Mouse (Mus musculus) CD4-positive, CD25-positive, alpha-beta regulatory T cell, adult 4 months (primary cell): ENCODE results near the gene Eef1a2. TPM values are rescaled to one million over a fixed set of nuclear protein-coding genes. Genes with fewer than 3 reads are reported as not detected.

Experiments
- ATAC-seq: one replicate; pipeline ENCODE4 v1.8.0; 2017
- polyA plus RNA-seq, 2 experiments: library from polyadenylated mRNA; unstranded; fragments of 100-300 nt; shearing (Covaris generic); gene quantifications; one replicate each; pipeline ENCODE4 v1.2.1; 2017

Eef1a2 gene
- polyA plus RNA-seq, 2 experiments from 2014 or later = not detected

DNA sequence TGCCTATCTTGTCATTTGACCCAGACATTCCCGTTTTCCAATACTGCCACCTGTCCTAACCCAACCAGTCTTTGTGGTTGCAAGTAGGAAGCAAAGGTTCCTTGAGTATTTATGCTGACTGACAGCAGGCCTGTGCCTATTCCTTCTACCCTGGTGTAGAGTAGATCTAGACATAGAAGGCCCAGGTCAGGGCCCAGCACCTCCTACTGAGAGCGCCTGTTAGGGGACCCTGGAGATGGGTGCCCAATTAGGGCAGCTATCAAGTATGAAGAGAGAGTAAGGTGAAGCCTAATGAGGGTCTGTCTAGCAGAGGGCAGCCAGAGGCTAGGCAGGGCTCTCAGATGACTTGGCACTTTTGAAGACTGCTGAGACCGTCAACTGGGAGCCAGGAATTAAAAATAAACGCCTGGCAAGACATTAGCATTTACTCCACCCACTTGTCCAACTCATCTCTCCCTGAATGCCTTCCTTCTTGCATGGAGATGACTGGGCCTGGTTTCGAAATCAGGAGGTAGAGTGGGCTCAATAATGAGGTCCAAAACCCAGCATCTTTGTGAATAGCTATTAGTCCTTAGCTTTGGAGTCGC is 995 bp upstream of the Eef1a2 start:
- no peak for ATAC-seq

DNA sequence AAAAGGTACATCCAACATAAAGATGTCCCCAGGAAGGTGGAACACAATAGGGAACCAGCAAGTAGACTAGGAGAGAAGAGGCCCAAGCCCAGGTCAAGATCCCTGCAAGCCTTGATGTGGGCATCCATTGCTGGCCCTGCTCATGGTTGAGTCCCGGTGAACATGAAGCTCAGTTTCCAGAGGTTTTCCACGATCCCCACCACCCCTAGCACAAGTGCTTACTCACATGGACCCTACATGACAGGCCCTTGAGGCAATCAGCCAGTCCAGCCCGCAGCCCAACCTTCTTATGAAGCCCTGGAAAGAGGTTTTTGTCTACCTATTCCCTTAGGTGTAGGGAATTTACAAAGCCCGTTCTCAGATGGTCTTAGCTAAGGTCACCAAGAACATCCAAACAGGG is 366 bp upstream of the Eef1a2 start:
- ATAC-seq = no peak

DNA sequence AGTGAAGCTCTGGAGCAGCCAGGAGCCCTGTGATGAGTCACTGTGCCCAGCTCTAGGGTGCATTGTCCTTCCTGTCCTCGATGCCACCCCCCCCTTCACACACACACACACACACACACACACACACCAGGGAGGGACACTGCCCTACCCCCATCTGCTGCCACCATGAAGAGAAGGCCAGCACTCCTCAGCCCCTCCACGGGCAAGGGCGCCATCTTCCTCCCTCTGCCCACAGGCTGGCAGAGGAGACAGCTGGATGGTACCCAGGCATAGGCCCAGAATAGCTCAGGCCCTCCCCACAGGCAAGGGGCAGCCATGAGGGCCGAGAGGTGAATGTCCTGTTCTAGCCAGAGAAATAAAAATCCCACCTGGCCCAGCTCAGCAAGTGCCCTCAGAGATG is 1.0 kb downstream of the Eef1a2 start:
- no peak for ATAC-seq

DNA sequence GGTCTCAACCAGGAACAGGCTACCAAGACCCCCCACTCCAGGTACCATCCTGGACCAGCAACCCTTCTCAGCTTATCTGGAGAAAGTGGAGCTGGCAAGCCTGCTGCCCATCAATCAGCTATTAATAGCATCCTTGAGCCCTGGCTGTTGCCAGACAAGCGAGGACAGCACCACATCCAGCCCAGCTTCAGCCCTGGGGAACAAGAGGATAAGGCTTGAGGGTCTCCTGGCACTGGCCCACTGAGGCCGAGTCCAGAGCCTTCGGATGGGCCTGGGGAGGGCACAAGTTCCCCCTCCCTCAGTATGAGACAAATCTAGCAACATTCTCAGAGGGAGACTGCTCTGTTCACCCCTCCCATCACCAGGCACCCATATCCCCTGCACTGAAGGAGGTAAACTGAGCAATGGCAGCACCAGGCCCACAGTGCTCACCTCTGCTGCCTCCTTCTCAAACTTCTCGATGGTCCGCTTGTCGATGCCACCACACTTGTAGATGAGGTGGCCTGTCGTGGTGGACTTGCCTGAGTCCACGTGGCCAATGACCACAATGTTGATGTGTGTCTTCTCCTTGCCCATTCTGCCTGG is 1.9 kb downstream of the Eef1a2 start:
- ATAC-seq = no peak

DNA sequence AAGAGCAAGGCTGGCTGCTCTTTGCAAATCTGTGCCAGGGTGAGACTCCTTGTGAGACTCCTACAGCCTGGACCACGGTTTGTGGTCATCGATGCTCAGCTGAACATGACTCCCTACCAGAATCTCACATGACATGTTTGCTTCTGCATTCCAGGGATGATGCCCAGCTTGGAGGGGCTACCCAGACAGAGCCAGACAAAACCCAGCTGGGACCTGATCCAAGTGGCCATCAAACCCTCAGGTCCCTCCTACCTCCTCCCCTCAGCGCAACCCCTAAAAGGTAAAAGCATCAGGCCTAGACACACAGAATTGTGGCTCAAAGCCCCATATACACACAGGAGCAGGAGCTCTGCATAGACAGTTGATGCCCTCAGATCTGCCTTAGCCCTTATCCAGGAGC is 2.5 kb downstream of the Eef1a2 start:
- ATAC-seq = no peak

DNA sequence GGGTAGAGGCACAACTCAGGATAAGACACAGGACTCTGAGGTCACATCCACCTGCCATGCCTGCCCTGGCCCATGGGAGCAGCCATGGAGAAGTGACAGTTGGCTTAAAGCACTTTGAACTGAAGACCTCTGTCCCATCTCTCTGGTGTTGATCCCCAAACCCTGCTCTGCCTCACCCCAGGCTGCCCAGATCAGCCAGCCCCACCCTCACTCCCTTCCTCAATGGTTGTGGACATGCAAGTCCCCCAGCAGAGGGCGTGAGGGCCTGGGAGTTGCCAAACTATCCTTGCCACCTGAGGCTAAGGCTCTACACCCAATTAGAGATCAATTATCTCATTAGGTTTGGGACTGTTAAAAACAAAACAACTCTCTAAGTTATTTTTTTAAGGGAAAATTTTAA is 3.0 kb downstream of the Eef1a2 start:
- ATAC-seq = no peak

DNA sequence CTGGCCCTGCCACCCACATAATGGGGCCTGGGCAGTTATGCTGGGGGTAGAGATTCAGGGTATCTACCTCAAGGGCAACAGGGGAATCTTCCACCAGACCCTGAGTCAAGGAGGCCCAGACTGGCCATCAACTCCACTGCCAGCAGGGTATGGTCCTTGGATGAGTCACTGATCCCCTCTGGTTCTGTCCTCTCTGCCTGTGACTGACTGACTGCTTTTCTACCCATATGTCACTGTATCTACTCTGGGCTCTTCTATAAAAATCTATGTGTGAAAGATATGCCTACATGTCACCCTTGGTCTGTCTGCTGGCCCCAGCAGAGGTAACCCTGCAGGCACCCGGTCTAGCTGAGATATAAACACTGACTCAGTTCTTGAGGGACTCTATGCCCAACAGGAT is 3.7 kb downstream of the Eef1a2 start:
- ATAC-seq = no peak

DNA sequence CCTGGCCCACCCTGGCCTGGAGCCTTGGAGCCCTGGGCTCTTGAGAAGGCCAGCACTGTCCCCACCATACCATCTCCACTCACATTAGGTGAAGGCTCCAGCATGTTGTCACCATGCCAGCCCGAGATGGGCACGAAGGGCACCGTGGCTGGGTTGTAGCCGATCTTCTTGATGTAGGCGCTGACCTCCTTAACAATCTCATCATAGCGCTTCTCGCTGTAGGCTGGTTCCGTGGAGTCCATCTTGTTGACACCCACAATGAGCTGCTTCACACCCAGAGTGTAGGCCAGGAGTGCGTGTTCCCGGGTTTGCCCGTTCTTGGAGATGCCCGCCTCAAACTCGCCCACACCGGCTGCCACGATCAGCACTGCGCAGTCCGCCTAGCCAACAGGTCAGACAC is 4.1 kb downstream of the Eef1a2 start:
- ATAC-seq = no peak

DNA sequence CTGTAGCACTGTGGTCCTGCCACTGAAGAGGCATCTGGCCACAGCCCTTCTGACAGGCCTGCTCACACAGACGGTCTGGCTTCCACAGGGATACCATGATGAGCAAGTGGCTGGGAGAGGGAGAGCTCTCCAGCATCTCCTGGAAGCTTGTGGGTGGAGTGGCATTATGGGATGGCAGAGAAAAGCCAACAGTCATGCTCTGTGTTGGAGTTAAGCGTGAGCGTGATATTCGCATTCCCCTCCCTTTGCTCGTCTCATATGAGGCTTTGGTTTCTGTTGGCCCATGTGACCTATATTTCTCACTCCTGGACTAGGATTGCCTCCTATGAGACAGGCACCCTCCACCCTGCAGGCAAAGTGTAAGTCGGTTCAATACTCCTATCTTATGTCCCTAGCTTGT is 6.5 kb downstream of the Eef1a2 start:
- no peak for ATAC-seq

DNA sequence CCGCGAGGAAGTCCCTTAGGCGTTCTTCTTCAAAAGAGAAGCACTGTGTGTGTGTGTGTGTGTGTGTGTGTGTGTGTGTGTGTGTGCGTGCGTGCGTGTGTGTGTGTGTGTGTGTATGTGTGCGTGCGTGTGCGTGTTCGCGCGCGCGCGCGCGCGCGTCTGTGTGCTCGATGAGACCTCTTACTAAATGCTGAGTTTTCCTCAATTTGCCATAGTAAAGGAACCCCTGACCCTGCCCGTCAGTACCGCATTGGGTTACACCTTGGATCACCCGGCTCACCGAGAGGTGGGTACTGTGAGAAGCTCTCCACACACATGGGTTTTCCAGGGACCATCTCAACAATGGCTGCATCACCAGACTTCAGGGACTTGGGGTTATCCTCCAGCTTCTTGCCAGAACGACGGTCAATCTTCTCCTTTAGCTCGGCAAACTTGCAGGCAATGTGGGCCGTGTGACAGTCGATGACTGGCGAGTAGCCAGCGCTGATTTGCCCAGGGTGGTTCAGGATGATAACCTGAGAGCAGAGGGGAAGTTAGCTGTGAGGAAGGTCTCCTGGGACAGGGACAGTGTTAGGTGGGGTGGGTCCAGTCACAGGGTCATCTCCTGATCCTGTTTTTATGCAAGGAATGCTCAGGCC is 8.4 kb downstream of the Eef1a2 start:
- ATAC-seq = no peak

DNA sequence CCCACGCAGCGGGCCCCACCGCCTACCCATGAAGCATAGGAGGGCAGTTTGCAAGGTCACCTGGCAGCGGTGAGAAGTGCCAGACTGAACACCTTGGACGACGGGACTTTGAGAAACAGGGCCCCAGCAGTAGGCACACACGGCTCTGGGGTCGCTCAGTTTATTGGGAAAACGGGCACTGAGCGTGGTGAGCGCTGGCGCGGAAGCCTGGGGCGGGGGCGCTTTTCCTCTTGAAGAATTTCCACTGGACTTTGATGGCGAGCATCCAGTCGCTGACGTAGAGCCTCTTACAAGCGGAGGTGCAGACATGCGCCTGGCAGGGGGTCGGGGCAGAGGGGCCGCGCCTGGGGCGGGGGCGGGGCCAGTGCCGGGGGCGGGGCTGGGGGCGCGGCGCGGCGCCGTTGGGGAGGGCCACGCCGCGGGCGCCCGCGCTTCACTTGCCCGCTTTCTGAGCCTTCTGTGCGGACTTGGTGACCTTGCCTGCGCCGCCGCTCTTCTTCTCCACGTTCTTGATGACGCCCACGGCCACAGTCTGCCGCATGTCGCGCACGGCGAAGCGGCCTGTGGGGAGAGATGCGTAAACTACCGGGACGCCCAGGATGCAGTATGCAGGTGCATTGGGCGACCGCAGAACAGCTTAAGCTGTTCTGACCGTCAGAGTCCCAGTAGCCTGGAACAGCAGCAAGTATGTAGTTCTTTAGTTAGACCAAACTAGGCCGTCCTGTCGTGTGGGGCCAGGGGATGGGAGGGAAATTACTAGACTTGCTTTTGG is 9.1 kb downstream of the Eef1a2 start:
- no peak for ATAC-seq

DNA sequence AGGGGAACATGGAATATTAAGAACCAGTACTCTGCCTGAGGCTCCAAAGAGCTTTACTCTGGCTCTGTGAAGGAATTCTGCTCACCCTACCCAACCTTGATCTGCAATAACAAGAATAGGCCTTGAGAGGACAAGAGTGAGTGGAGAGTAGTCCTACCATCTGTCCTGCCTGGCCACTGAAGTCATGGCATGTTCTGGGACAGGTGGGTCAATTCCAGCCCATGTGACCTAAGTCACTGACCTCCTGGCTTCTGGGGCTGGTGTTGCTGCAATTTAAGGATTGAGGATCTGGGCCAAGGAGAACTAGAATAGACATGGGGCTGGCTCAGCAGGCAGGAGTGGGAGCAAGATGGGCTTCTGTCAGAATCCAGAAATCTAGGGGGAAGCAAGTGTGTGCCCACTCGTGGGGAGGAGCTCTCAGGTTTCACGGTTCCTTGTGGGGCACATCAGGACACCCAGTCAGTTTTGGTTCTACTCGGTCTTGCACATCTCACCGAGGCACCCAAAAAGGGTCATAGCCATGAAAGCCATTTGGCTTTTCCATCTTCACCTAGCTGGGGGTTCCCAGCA is 9.8 kb downstream of the Eef1a2 start:
- no peak for ATAC-seq

DNA sequence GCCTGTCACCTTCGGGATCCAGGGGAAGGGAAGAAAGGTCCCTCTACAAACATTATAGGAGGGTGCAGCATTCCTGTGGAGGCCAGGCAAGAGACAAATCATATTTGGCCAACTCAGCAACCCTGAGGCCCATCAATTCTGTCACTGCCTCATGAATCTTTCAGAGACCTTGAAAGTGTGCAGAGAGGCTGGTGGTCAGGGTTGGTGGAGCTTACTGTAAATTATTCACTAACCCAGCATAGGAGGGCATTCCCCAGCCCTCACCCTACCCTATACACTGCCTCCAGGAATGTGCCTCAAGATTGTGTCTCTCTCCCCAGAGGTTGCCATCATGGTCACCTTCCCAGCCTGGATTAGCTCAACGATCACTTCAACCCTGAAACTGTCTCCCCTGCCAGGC is 12.1 kb downstream of the Eef1a2 start:
- no peak for ATAC-seq

DNA sequence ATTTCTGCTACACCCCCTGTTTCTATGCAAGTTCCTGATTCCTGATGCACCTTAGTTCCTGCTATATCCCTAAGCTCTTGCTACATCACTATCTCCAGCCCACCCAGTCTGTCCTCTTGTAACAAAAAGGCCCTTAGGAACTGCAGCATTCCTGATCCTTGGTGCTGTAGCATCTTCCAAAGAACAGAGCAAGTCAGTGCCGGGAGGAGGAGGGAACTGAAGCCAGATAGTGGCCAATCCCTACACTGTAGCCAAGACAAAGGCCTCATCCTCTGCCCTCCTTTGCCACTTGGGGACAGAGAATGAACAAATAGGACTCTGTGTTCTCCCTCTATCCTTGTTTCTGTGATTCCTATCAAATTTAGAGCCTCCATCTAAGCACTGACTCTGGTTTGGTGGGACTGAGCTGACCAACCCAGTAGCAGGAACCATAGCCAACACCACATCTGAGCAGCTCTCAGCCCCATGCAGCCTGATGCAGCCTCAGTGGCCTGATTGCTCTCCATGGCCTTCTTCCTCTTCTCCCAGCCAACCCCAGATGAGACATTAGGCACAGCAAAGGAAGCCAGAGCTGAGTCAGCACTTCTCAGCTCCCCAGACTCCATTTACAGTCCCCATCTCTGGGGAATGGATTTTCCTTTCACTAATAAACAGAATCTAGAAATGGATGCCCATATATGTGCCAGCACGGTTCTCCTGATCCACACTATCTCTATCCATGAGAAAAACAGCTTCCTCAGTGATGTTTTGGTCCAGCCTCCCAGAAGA is 13.1 kb downstream of the Eef1a2 start:
- no peak for ATAC-seq

DNA sequence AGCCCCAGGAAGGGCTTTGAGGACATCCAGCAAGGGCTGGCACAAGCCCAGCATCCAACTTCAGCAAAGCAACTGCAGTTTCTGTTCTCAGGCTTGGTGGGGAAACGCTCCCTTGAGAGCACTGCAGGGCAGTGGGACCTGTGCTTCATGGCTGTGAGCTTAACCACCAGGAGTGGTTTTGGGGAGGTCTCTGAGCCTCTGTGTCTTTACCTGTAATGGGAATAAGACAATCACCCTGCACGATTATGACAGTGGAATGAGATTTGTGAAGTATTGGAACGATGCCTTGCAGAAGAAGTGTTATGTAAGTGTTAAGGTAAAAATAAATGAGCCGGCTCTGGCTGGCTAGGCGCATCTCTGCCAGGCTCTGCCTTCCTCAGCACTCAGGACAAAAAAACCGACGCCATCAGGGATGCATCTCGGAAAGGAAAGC is 14.1 kb downstream of the Eef1a2 start:
- no peak for ATAC-seq

DNA sequence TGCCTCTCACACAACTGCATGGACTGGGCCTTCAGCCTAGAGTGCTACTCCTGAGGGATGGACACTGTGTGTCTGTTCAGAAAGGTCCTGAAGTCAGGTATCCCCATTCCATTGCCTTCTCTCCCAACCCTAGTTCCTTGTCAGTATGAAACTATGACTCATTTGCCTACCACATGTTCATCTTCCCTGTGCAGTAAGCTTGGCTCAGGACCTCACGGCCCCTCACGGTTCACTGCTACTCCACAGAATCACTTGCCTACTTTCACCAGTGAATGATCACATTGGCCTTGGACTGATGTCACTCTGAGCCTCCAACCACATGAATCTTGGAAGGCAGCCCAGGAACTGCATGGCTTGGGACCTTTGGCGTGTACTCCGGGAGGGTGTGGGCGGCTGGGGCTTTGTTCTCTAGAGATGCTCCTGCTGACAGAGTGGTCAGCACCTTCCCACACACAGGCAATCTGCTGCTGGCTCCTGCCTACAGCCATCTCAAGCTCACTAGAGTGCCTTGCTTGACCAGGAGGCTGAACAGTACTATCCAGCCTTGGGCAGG is 17.1 kb downstream of the Eef1a2 start:
- no peak for ATAC-seq

DNA sequence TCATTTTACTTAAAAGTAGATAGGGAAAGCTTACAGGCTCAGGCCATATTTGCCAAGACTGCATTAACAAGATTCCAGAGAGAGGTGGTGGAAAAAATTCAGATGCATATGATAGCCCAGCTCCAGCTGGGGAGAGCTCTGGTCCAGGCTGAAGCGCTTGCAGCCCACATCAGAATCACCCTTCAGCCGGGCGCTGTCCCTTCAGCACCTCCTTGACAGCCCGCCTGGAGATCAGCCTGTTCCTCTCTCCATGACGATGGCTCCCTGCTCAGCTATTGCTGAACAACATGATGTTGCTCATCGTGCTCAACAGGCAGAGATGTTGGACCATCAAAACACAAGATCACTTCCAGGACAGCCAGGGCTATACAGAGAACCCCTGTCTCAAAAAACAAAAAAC is 19.9 kb downstream of the Eef1a2 start:
- ATAC-seq = no peak

DNA sequence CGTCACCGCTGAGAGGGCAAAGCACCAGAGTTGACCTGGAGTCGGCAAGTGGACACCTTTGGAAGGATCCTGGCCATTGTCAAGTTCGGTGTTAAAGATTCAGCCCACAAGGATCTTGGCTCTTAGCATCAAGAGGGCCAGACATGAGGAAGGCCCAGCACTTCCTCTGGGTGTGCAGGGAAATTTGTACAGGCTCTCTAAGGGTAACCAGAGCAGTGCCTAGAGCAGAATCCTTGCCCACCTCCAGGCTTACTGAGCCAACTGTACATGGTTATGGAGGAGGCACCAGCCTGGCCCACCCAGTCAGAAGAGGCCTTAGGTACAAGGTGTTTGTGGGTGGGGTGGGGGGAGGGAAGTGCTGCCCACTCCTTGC is 21.4 kb downstream of the Eef1a2 start:
- ATAC-seq = no peak

DNA sequence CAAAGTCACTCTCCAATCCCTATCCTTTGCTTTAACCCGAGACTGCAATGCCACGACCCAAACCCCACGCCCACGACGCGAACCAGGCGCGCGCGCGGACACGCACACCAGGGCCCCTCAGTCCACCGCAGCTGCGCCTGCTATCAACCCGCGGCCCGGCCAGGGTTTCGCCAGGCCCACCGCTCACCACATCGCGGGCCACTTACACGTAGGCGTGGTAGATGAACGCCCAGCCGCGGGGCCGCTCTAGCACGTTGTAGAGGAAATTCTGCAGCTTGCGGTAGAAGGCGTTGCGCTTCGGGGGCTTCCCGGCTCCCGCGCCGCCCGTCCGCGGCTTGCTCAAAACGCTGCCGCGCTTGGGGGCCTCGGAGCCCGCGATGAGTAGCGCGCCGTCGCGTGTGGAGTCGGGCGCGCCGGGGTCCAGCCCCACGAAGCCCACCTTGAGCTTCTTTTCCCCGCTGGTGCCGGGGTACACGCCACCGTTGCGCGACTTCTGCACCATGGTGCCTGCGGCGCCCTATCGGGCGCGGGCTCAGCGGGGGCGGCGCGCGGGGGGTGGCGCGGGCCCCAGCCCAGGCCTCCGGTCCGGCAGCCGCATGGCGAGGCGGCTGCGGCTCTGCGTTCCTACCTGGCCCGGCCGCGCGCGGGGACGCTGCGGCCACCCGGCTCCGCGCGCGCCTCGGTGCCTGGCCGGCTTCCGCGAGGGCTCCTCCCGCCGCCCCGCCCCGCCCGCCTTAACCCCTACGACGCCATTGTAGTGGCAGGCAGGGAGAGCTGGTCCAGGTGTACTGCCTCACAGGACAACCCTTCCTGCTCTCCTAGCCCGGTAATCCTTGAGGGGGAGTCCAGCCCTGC is 22.0 kb downstream of the Eef1a2 start, which contains the start of gene Kcnq2:
TSS of gene Kcnq2 (minus strand) at position 710 of the 855 bp plus-strand sequence.
- ATAC-seq = no peak

DNA sequence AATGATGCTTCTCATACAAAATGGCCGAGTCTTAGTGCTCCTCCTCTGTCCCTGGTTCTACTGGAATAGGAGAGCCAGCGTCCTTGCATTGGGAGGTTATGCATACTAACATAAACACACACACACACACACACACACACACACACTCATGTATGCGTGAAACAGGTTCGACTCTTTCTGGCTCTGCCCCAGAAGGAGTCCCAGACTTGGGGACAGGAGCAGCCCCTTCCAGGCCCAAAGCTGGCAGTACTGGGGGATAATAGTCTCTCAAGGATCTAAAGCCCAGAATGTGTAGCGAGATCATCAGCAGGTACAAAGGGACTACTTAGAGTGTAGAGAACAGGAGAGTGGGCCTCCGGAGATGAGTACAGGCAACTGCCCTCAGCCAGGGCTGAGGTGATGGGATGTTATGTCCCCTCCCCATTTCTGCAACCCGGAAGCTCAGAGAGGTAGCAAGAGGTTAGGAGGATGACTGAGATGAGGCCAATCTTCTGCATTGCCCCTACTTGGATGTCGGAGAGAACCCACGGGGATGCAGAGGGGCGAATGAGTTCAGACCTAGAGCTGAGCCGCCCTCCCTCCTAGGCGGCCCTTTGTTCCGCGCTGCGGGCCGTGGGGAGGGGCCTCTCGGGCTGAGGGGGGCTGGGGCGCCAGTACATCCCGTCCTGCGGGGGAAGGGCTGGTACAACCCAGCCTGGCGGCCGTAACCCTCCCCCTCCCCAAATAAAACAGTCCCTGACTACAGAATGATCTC is 22.8 kb downstream of the Eef1a2 start:
- ATAC-seq = no peak

DNA sequence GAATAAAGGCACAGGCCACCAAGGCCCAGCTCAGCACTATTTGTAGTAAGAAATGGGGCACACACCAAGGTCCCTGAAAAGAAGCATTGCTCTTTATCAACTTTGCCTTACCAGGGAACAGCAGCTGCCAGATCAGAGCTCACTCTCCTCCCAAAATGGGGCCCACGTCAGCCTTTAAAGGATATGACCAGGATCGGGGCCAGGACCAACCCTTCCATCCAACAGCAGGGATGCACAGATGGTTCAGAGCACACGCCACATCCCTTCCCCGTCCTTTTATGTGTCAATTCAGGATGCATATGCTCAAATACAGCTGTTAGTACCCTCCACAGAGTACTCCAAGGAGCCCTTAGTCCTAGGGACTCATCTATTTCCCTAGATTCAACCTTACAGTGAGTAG is 26.6 kb downstream of the Eef1a2 start:
- ATAC-seq = no peak
